Mouse (Mus musculus) G1E (cell line): ENCODE results near the gene Spag5. TPM values are rescaled to one million over a fixed set of nuclear protein-coding genes. Genes with fewer than 3 reads are reported as not detected.
A peak's percentile ranks its signal among the peaks of the same experiment; 100 is the strongest.

Experiments used
- ATAC-seq: 2 replicates; pipeline ENCODE4 v1.8.0; 2016; ENCODE audit warnings: mild to moderate bottlenecking; ENCODE audit not compliant: insufficient number of reproducible peaks, poor library complexity, low FRiP score, severe bottlenecking; ENCODE audit errors: extremely low read depth
- DNase-seq: peaks from one replicate; pipeline ENCODE4 v3.0.0; 2012; ENCODE audit warnings: low spot score
- H3K27me3 ChIP-seq: 2 replicates; pipeline ENCODE4 v1.6.1; 2012; ENCODE audit warnings: mild to moderate bottlenecking, low read length, inconsistent platforms; ENCODE audit not compliant: insufficient read depth
- H3K36me3 ChIP-seq: replicated peaks from 2 replicates; pipeline ENCODE3; 2012; ENCODE audit warnings: mild to moderate bottlenecking, inconsistent platforms
- H3K4me1 ChIP-seq: 2 replicates; pipeline ENCODE4 v1.6.1; 2012; ENCODE audit warnings: low read depth, low read length, inconsistent platforms, mixed read lengths; ENCODE audit not compliant: insufficient read depth
- H3K4me3 ChIP-seq: 2 replicates; pipeline ENCODE4 v1.5.1; 2012; ENCODE audit warnings: low read depth, mild to moderate bottlenecking, inconsistent platforms, low read length, moderate library complexity, mixed read lengths
- H3K9me3 ChIP-seq: replicated peaks from 2 replicates; pipeline ENCODE4 v1.6.1; 2012; ENCODE audit warnings: inconsistent platforms
- CTCF ChIP-seq: IDR thresholded peaks from 2 replicates; pipeline ENCODE4 v1.5.1; 2012; ENCODE audit warnings: low read depth, low read length, inconsistent platforms, mixed read lengths
- GATA1 ChIP-seq: IDR thresholded peaks from 2 replicates; pipeline ENCODE4 v1.6.1; 2012; ENCODE audit warnings: borderline replicate concordance, low read length, inconsistent platforms, mixed read lengths
- GATA2 ChIP-seq: IDR thresholded peaks from 2 replicates; pipeline ENCODE4 v1.6.1; 2012; ENCODE audit warnings: low read depth, low read length, inconsistent platforms, borderline replicate concordance
- POLR2AphosphoS5 ChIP-seq: IDR thresholded peaks from 2 replicates; pipeline ENCODE4 v1.6.1; 2012; ENCODE audit warnings: low read depth, low read length, inconsistent platforms; ENCODE audit not compliant: insufficient replicate concordance
- TAL1 ChIP-seq: conservative IDR thresholded peaks from 2 replicates; pipeline ENCODE4 v1.6.1; 2012; ENCODE audit warnings: low read depth, low read length, inconsistent platforms, mixed read lengths
- polyA plus RNA-seq: library from polyadenylated mRNA; stranded (reverse); fragments of >175 nt; gene quantifications from 2 replicates; pipeline ENCODE4 v1.2.3, GENCODE M21; 2012
- total RNA-seq, 2 experiments: library from RNA; stranded (forward) in 1 of 2; stranded (reverse) in 1 of 2; fragments of 200-1000 nt in 1 of 2; fragments of >200 nt in 1 of 2; fragmentation: Nextera tagmentation in 1 of 2; gene quantifications; 2 replicates each; pipeline ENCODE4 v1.2.3; 2014 to 2017

The Spag5 gene
- total and polyA plus RNA-seq, 3 experiments: 60.8 to 77.5 (median 71.3) TPM

- Histone ChIP-seq H3K4me3 (no peak overlapping the region), H3K4me1 (peaks cover 16% of the 10 kb centered on the region), H3K9me3 (no peaks in the 10 kb centered on the region), H3K36me3 (peaks cover 91% of the 10 kb centered on the region), H3K27me3 (peaks cover 3% of the 10 kb centered on the region; the same call in 1 of the 2 replicates)
- TF ChIP-seq POLR2AphosphoS5 (no peak), TAL1 (no peak), CTCF (no peak), GATA2 (no peak), GATA1 (no peak)
- ATAC-seq: no peak
- DNase-seq: no peak
Observed at GRCm38 (mm10) chr11:78322076-78322831, 20.9 kb downstream of the Spag5 start.

- peaks cover 17% of the 10 kb centered on the region for H3K4me1 ChIP-seq
Observed at GRCm38 (mm10) chr11:78322860-78323259, 21.5 kb downstream of the Spag5 start, which contains the start of gene Aldoc. TSS of gene Aldoc (plus strand) at chr11:78322968.

GRCm38 (mm10) chr11:78324000-78324785 is 22.9 kb downstream of the Spag5 start:
- Histone ChIP-seq H3K27me3 (peaks cover 3% of the 10 kb centered on the region; the same call in 1 of the 2 replicates), H3K4me1 (peaks cover 26% of the 10 kb centered on the region), H3K4me3 (no peak overlapping the region), H3K9me3 (no peaks in the 10 kb centered on the region), H3K36me3 (peaks cover 72% of the 10 kb centered on the region)
- DNase-seq (no peak), ATAC-seq (no peak)
- TF ChIP-seq GATA1 (no peak), TAL1 (no peak), GATA2 (no peak), POLR2AphosphoS5 (no peak)

More at GRCm38 (mm10) chr11:78322860-78323259, 21.5 kb downstream of the Spag5 start, which contains the start of gene Aldoc:
- TF ChIP-seq TAL1 (no peak), GATA1 (no peak), GATA2 (no peak), CTCF (no peak), POLR2AphosphoS5 (no peak)
- ATAC-seq: peak; percentile 45; the same call in 1 of the 2 replicates
- H3K4me3 ChIP-seq: peak within 1 kb of the TSS; percentile 66
- H3K27me3 ChIP-seq: peaks cover 3% of the 10 kb centered on the region; the same call in 1 of the 2 replicates
- no peaks in the 10 kb centered on the region for H3K9me3 ChIP-seq
- peak; percentile 82 for DNase-seq
- H3K36me3 ChIP-seq: peaks cover 85% of the 10 kb centered on the region

- TF ChIP-seq CTCF (no peak), POLR2AphosphoS5 (no peak), GATA1 (no peak), TAL1 (no peak), GATA2 (no peak)
- Histone ChIP-seq H3K36me3 (peaks cover 65% of the 10 kb centered on the region), H3K4me1 (peaks cover 31% of the 10 kb centered on the region), H3K9me3 (no peaks in the 10 kb centered on the region), H3K4me3 (no peak overlapping the region), H3K27me3 (peaks cover 3% of the 10 kb centered on the region; the same call in 1 of the 2 replicates)
- DNase-seq (no peak), ATAC-seq (no peak)
Observed at GRCm38 (mm10) chr11:78324965-78325364, 23.6 kb downstream of the Spag5 start.

- no peak overlapping the region for H3K4me3 ChIP-seq
- peaks cover 3% of the 10 kb centered on the region; the same call in 1 of the 2 replicates for H3K27me3 ChIP-seq
- DNase-seq (no peak), ATAC-seq (no peak)
- peaks cover 56% of the 10 kb centered on the region for H3K36me3 ChIP-seq
- peaks cover 31% of the 10 kb centered on the region for H3K4me1 ChIP-seq
- TF ChIP-seq GATA1 (no peak), GATA2 (no peak), TAL1 (no peak), CTCF (no peak), POLR2AphosphoS5 (no peak)
- H3K9me3 ChIP-seq: no peaks in the 10 kb centered on the region
Observed at GRCm38 (mm10) chr11:78327215-78327614, 25.9 kb downstream of the Spag5 start.
